Mouse (Mus musculus) v-Abl transformed pro-B cells (cell line): ENCODE measurements at regions not wholly inside any gene's neighbourhood (a gene's known extent, or its start where the extent isn't known, plus 50 kb on each side); places are given as distances from the start of the nearest gene placed in this dataset.

Experiments used
- in situ Hi-C, 2 experiments: fragments of 400-800 bp; cut with MboI; formaldehyde crosslinking; loops; one replicate each; pipeline ENCODE4 v1.15.1; 2025; ENCODE audit not compliant: unreplicated experiment in 2 of 2

- in situ Hi-C loops = loop anchor here (5.0 to 25.0 kb wide), 3 partner anchors 84 to 676 kb away; no protein-coding TSS in a partner anchor
Measured at GRCm38 (mm10) chr7:64061170-64061569, 92.5 kb upstream of the Trpm1 start.

GRCm38 (mm10) chr7:64060582-64060981 is 93.1 kb upstream of the Trpm1 start:
- in situ Hi-C loops = loop anchor here (5.0 to 25.0 kb wide), 3 partner anchors 84 to 677 kb away; no protein-coding TSS in a partner anchor

DNA sequence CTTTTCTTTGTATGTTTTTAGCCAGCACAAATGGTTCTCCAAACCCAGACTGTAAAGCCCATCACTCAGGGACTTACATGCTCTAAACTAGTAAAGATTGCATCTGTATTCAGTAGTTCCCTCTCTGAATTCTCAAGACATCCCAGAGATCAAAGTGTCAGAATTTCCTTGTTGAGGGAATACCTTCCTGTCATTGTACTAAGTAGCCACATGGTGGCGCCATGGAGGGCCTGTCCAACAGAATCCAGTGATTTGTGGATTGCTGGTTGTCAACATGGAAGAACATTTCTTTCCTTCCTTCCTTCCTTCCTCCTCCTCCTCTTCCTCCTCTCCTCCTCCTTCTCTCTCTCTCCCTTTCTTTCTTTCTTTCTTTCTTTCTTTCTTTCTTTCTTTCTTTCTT is 93.6 kb upstream of the Trpm1 start:
- in situ Hi-C loops = loop anchor here (5.0 to 25.0 kb wide), 3 partner anchors 85 to 677 kb away; no protein-coding TSS in a partner anchor

GRCm38 (mm10) chr7:64058282-64058872 is 95.3 kb upstream of the Trpm1 start:
- in situ Hi-C loops = loop anchor here (5.0 to 25.0 kb wide), 4 partner anchors 116 to 679 kb away; no protein-coding TSS in a partner anchor

- in situ Hi-C loops = loop anchor here (5.0 to 25.0 kb wide), 4 partner anchors 116 to 679 kb away; no protein-coding TSS in a partner anchor
Measured at GRCm38 (mm10) chr7:64057873-64058272, 95.8 kb upstream of the Trpm1 start.

DNA sequence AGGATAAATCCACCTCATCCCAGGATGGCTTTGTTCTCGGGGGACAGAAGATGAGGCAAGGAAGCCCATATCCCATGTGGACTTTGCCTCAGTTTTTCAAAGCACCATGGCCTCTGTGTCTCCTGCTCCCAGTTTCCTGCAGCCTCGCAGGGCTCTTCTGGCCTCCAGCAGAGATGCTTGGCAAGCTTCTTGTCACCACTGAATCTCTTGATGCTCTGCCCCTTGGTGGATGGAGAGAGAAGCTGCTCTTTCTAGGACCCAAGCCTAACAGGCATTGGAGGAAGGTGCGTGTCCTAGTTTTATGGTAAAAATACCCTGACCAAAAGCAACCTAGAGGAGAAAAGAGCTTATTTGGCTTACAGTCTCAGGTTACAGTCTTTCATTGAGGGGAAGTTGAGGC is 97.1 kb upstream of the Trpm1 start:
- in situ Hi-C loops = loop anchor here (5.0 to 25.0 kb wide), 4 partner anchors 114 to 681 kb away; no protein-coding TSS in a partner anchor

GRCm38 (mm10) chr7:64054996-64055395 is 98.6 kb upstream of the Trpm1 start:
- in situ Hi-C loops = loop anchor here (5.0 to 25.0 kb wide), 4 partner anchors 113 to 682 kb away; no protein-coding TSS in a partner anchor

DNA sequence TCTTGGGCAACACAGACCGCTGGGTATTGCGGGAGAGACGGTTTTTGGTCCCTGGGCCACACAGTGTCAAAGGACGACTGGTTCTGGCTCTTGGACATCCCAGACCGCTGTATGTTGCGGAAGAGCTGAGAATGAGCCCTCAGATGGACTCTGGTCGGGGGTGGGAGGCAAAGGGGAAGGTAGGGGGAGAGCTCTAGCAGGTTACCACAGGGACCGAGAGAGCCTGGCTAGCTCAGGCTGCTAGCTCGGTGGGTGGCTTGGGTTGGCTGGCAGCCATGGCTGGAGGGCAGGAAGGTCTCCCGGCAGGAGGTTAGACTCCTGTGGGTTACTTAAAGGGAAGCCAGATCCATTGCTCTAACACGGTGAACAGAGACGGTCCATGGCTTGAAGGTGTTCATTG is 99.9 kb upstream of the Trpm1 start:
- in situ Hi-C loops = loop anchor here in 1 of 2 experiments (25.0 kb wide), 1 partner anchor 684 kb away; no protein-coding TSS in a partner anchor

GRCm38 (mm10) chr7:64052400-64052799 is 101.2 kb upstream of the Trpm1 start:
- in situ Hi-C loops = loop anchor here in 1 of 2 experiments (25.0 kb wide), 1 partner anchor 685 kb away; no protein-coding TSS in a partner anchor

- in situ Hi-C loops = loop anchor here in 1 of 2 experiments (25.0 kb wide), 1 partner anchor 686 kb away; no protein-coding TSS in a partner anchor
Measured at GRCm38 (mm10) chr7:64050826-64051401, 102.7 kb upstream of the Trpm1 start.

GRCm38 (mm10) chr7:64050246-64050645 is 103.4 kb upstream of the Trpm1 start:
- in situ Hi-C loops = loop anchor here in 1 of 2 experiments (25.0 kb wide), 1 partner anchor 687 kb away; no protein-coding TSS in a partner anchor

DNA sequence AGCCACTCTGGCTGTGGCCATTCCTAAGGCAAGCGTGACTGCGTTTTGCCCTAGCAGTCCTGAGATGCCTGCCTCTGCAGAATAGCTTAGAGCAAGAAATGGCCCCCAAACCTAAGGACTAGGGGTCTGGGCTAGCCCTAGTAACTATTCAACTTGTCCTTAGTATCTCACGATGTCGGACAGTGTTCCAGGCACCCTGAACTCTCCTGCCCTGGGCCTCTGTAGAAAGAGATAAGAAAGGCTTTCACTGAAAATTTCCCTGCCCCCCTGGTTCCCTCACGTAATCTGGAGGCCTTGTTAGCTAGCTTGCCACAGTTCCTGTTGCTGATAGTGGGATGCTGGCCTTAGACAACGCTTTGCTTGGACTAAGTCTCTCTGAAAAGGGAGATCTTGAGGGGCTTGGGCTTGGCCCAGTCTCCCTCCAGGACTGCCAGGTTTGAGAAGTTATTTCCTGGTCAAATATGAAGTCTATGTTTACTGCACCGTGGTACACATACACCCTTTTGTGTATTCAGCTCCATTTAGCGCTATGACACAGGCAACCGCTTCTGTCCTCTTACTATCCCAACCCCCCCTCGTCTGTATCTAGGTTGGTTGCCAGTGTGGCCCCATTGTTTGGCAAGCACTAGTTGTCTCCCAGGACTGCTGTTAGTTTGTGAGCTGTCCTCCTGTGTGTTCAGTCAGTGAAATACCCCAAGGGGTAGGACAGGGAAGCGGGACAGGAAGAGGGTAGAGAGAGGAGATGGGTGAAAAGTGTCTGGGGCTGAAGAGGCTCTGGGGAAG is 104.3 kb upstream of the Trpm1 start:
- in situ Hi-C loops = no loop called here

DNA sequence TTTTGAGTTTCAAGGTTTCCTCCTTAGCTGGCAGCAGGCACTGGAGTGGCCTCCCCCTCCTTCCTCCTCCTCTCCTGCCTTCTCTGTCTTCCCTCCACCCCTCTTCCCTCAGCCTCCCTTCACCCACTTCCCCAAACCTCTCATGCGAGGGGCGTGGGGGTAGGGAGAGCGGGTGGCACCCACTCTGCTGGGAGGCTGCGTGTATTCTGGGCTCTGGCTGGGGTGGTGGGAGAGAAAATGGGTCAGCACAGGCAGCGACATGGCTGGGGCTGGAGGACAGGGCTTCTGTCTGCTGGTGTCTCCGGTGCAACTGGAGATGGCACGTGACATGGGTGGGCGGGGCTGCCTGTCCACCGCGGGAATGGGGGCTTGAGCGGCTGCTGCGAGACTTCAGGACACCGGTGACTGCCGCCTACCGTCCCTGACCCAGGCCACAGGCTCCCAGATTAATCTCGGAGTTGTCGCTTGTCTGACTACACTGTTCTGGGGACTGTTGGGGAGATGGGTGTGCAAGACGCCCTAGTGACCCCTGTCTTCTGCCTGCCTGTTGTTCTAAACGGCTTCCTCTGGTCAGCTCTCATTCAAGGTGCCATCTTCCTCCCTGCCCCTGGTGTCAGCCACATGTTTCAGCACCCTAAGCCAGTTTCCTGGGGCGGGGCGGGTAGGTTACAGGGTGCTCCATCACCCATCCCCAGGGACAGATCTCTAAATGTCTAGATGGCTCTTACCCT is 105.0 kb upstream of the Trpm1 start:
- in situ Hi-C loops = no loop called here

DNA sequence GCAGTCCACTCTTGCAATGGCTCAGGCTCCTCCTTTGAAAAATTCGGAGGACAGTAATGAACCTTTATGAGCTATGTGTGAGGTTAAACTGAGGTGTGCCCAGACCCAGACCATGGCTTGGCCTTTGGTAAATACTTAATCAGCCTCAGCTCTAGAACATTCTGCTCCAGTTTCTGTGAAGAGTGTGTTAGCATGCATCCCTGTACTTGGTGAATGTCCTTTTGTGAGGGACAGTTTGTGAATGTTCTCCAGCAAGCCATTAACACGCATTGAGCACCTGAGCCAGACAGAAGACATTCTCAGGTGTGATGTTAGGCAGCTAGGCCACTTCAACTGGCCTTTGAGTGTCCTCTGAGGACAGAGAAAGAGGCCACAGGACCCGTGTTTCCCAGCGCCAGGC is 105.8 kb upstream of the Trpm1 start:
- in situ Hi-C loops = no loop called here

DNA sequence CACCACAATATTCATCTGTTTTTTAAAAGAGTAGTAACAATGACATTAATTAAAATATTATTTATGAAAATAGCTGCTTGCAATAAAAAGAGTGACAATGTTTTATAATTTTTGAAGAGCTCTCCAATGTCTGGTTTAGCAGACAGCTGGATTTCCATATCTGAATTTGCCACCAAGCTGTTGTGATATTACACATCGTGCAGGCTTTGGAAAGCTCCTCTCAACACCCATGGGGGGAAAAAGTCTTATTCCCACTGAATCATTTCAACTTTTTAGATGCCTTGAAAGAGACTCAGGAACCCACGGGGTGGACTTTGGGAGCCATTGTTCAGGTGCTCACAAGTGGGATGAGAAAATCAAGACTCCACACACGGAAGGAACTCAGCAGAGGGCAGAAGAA is 106.6 kb upstream of the Klf13 start:
- in situ Hi-C loops = no loop called here

- in situ Hi-C loops = loop anchor here in 1 of 2 experiments (5.0 kb wide), 1 partner anchor 41 kb away; no protein-coding TSS in a partner anchor
Measured at GRCm38 (mm10) chr7:64042978-64043377, 104.3 kb upstream of the Klf13 start.

GRCm38 (mm10) chr7:64041303-64041702 is 102.6 kb upstream of the Klf13 start:
- in situ Hi-C loops = loop anchor here in 1 of 2 experiments (5.0 kb wide), 1 partner anchor 39 kb away; no protein-coding TSS in a partner anchor

DNA sequence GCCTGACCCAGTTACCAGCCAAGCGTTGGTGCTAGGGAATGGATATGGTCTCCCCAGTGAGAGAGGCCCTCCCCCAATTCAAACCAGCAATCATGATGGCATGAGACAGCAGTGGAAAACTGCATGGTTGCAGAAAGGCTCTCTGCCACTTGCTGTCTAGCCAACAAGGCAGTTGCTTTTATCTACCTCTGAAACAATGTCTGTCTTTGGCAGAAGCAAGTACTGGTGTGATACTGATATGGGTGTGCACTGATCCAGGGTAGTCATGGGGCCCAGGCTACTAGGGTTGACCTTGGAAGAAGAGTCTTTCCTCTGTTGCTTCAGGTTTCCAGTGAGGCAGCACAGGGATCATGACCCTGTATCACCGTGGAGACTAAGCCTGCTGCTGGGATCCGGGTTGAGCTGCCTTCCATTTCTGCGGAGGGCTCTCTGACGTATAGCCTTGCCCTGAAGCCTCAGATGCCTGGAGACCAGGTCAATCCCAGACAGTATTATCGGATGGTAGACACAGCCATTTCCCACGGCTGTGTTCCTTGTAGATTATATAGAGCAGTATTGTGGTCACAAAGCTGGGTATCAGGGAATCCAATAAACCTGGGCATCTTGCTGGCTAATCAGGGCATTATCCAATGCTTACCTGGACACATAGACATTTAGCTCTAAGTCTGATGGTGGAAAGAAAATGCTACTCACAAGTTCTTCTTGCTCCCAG is 101.5 kb upstream of the Klf13 start:
- in situ Hi-C loops = loop anchor here in 1 of 2 experiments (5.0 kb wide), 1 partner anchor 38 kb away; no protein-coding TSS in a partner anchor

DNA sequence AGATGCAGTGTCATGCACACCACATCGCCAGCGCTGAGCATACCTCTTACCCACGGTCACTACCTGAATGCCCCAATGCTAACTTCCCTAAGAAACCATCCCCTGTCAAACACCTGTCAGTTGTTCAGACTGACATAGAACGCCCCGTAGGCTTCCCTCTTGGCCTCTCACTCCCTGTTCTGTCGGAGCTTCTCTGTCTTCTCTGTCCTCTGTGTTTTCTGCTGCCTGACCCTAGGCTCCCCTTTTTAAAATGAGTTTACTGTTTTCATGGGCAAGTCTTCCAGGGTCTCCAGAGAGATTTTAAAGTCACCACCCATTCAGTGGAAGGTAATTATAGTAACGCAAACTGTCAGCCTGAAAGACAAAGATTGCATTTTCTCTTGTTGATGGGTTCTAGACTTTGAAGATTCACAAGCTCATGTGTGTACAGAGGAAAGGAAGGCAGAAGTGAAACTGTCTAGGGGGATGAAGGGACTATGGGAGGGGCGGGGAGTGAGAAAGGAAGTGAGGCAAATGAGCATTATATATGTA is 99.1 kb upstream of the Klf13 start:
- in situ Hi-C loops = loop anchor here in 1 of 2 experiments (5.0 kb wide), 1 partner anchor 35 kb away; no protein-coding TSS in a partner anchor
